Mouse (Mus musculus) bone marrow, adult 2 months (tissue): ENCODE results near the gene Sec24a. TPM values are rescaled to one million over a fixed set of nuclear protein-coding genes. Genes with fewer than 3 reads are reported as not detected.

Experiments used
- H3K27ac ChIP-seq: fragments of 200-500 bp; 2 replicates; pipeline ENCODE4 v1.5.1; 2012; ENCODE audit warnings: low read depth, mild to moderate bottlenecking, control low read depth, inconsistent platforms, low read length; ENCODE audit not compliant: control insufficient read depth, poor library complexity, insufficient read depth
- H3K4me1 ChIP-seq: fragments of 200-500 bp; 2 replicates; pipeline ENCODE4 v1.6.1; 2011; ENCODE audit warnings: low read length; ENCODE audit not compliant: control insufficient read depth, insufficient read depth
- H3K4me3 ChIP-seq: fragments of 200-500 bp; replicated peaks from 2 replicates; pipeline ENCODE3; 2011; ENCODE audit warnings: mild to moderate bottlenecking, low read depth, low read length, control low read depth; ENCODE audit not compliant: control insufficient read depth
- CTCF ChIP-seq: fragments of 200-500 bp; IDR thresholded peaks from 2 replicates; pipeline ENCODE4 v1.5.1; 2011; ENCODE audit warnings: low read length, control low read depth; ENCODE audit not compliant: control insufficient read depth, insufficient read depth
- POLR2A ChIP-seq: fragments of 200-500 bp; IDR thresholded peaks from 2 replicates; pipeline ENCODE4 v1.6.1; 2011; ENCODE audit warnings: low read depth, mild to moderate bottlenecking, control low read depth, low read length, borderline replicate concordance; ENCODE audit not compliant: control insufficient read depth
- WGBS: fragments of 180-500 bp; shearing (Covaris S2); methylation state at CpG from one replicate; pipeline ENCODE4 v1.1.7; 2018; 5-methylcytosine and 5-hydroxymethylcytosine counted together
- polyA plus RNA-seq: library from polyadenylated mRNA; stranded (reverse); fragments of >200 nt; gene quantifications from 2 replicates; pipeline ENCODE4 v1.2.4, GENCODE M21; 2011; ENCODE audit warnings: low replicate concordance; ENCODE audit not compliant: missing spikeins, insufficient read depth, insufficient read length

The Sec24a gene
- polyA plus RNA-seq: 4.0 and 4.3 TPM in 2 replicates

GRCm38 (mm10) chr11:51763213-51763907 is at the start of gene Sec24a, which contains the start of gene Sar1b:
Gene Sec24a, minus strand, starts transcription at chr11:51763634.
Gene Sar1b, plus strand, starts transcription at chr11:51763687.
- Histone ChIP-seq H3K27ac (no peak within 1 kb of the TSS), H3K4me3 (peak within 1 kb of the TSS; percentile 99), H3K4me1 (no peaks in the 10 kb centered on the region; the same call in 1 of the 2 replicates)
- TF ChIP-seq CTCF (no peak), POLR2A (peak; percentile 87; the same call in 1 of the 2 replicates)
- WGBS: 2% methylated on average over 30 of the region's 30 CpGs

GRCm38 (mm10) chr11:51812022-51812546 is 48.6 kb upstream of the Sec24a start:
- no peak overlapping the region for H3K27ac ChIP-seq
- 88% methylated on average over 8 of the region's 8 CpGs for WGBS
- TF ChIP-seq CTCF (no peak), POLR2A (no peak)
- H3K4me3 ChIP-seq: no peak overlapping the region
- H3K4me1 ChIP-seq: no peaks in the 10 kb centered on the region

- H3K27ac ChIP-seq: no peak overlapping the region
- no peak overlapping the region for H3K4me3 ChIP-seq
- 84% methylated on average over 4 of the region's 4 CpGs for WGBS
- no peak for TF ChIP-seq POLR2A
- peak; percentile 58 for TF ChIP-seq CTCF
- no peaks in the 10 kb centered on the region for H3K4me1 ChIP-seq
Measured at GRCm38 (mm10) chr11:51811230-51811629, 47.8 kb upstream of the Sec24a start.

GRCm38 (mm10) chr11:51809632-51810224 is 46.3 kb upstream of the Sec24a start:
- Histone ChIP-seq H3K27ac (no peak overlapping the region), H3K4me3 (no peak overlapping the region), H3K4me1 (no peaks in the 10 kb centered on the region)
- no peak for TF ChIP-seq CTCF
- no peak for TF ChIP-seq POLR2A
- WGBS: 63% methylated on average over 6 of the region's 6 CpGs

GRCm38 (mm10) chr11:51807108-51807879 is 43.9 kb upstream of the Sec24a start:
- WGBS: 52% methylated on average over 13 of the region's 13 CpGs
- Histone ChIP-seq H3K4me3 (no peak overlapping the region), H3K4me1 (no peaks in the 10 kb centered on the region), H3K27ac (no peak overlapping the region)
- TF ChIP-seq POLR2A: no peak

- peak overlapping the region; percentile 59 for H3K27ac ChIP-seq
- WGBS: 31% methylated on average over 17 of the region's 17 CpGs
- peak overlapping the region; percentile 82 for H3K4me3 ChIP-seq
- TF ChIP-seq CTCF (no peak), POLR2A (no peak)
- H3K4me1 ChIP-seq: no peaks in the 10 kb centered on the region
Measured at GRCm38 (mm10) chr11:51805221-51805981, 42.0 kb upstream of the Sec24a start.

- Histone ChIP-seq H3K27ac (no peak overlapping the region), H3K4me3 (no peak overlapping the region), H3K4me1 (no peaks in the 10 kb centered on the region)
- WGBS: 18% methylated on average over 8 of the region's 8 CpGs
- TF ChIP-seq POLR2A: no peak
- no peak for TF ChIP-seq CTCF
Measured at GRCm38 (mm10) chr11:51800634-51801325, 37.3 kb upstream of the Sec24a start.
